Mouse (Mus musculus) intestine, postnatal 0 days (tissue): ENCODE results near the gene Dynll2. TPM values are rescaled to one million over a fixed set of nuclear protein-coding genes. Genes with fewer than 3 reads are reported as not detected.

Experiments
- ATAC-seq: fragments of 200-750 bp; cut with Nextera tagmentation; 2 replicates; pipeline ENCODE4 v1.8.0; 2017; ENCODE audit warnings: mild to moderate bottlenecking, moderate TSS enrichment, moderate library complexity
- H3K27ac ChIP-seq: fragments of 300-500 bp; sonication (generic); 2 replicates; pipeline ENCODE4 v1.5.1; 2014; ENCODE audit warnings: mild to moderate bottlenecking, low read depth, low read length, moderate library complexity
- H3K27me3 ChIP-seq: fragments of 300-500 bp; sonication (generic); replicated peaks from 2 replicates; pipeline ENCODE4 v1.6.1; 2014; ENCODE audit warnings: low read length, mixed read lengths; ENCODE audit not compliant: control insufficient read depth, insufficient read depth
- H3K36me3 ChIP-seq: fragments of 300-500 bp; sonication (generic); 2 replicates; pipeline ENCODE4 v1.6.1; 2014; ENCODE audit warnings: mild to moderate bottlenecking, moderate library complexity; ENCODE audit not compliant: control insufficient read depth, insufficient read depth
- H3K4me1 ChIP-seq: fragments of 300-500 bp; sonication (generic); replicated peaks from 2 replicates; pipeline ENCODE4 v1.6.1; 2014; ENCODE audit warnings: antibody characterized with exemption, low read length, mixed read lengths; ENCODE audit not compliant: control insufficient read depth, insufficient read depth
- H3K4me2 ChIP-seq: fragments of 300-500 bp; sonication (generic); replicated peaks from 2 replicates; pipeline ENCODE4 v1.6.1; 2014; ENCODE audit warnings: low read depth, mild to moderate bottlenecking, moderate library complexity
- H3K4me3 ChIP-seq: fragments of 300-500 bp; sonication (generic); 2 replicates; pipeline ENCODE4 v1.5.1; 2014; ENCODE audit warnings: low read depth, low read length
- H3K9ac ChIP-seq: fragments of 300-500 bp; sonication (generic); 2 replicates; pipeline ENCODE4 v1.6.1; 2014; ENCODE audit warnings: mild to moderate bottlenecking, low read depth, low read length
- H3K9me3 ChIP-seq: fragments of 300-500 bp; sonication (generic); 2 replicates; pipeline ENCODE4 v1.6.1; 2016; ENCODE audit warnings: mixed run types; ENCODE audit not compliant: control insufficient read depth
- CTCF ChIP-seq: sonication (generic); IDR thresholded peaks from 2 replicates; pipeline ENCODE4 v1.5.1; 2016; ENCODE audit warnings: low read depth, mild to moderate bottlenecking, control low read depth, antibody characterized with exemption, moderate library complexity
- WGBS: fragments of 180-500 bp; shearing (Covaris S2); extraction: QIAGEN DNeasy Blood & Tissue Kit; methylation state at CpG from one replicate; pipeline ENCODE4 v1.1.7; 2014; 5-methylcytosine and 5-hydroxymethylcytosine counted together
- polyA plus RNA-seq: library from polyadenylated mRNA; unstranded; fragments of >200 nt; fragmentation: Nextera tagmentation; extraction: Ambion mirVana; gene quantifications from 2 replicates; pipeline ENCODE4 v1.2.1, GENCODE M21; 2015

Dynll2 gene
- polyA plus RNA-seq, 1 experiment from 2014 or later: 52.4 TPM

DNA sequence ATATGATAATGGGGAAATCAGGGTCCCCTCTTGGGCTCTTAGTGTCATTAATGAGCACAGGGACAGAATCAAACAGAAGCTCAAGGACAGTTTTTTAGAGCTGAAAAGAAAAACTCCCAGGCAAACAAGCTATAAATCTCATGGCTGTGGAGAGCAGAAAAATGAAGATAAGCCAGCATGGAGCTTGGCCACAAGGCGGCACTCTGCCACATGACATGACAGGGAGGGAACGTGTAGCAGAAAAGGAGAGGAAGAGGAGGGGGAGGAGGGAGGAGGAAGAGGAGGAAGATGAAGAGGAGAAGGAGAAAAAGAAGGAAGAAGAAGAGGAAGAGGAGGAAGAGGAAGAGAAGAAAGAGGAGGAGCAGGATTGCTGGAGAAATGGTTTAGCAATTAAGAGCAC is 37.3 kb downstream of the Dynll2 start:
- H3K4me1 ChIP-seq: no peaks in the 10 kb centered on the region
- peak; percentile 70 for TF ChIP-seq CTCF
- H3K4me3 ChIP-seq: no peak overlapping the region
- H3K4me2 ChIP-seq: no peak overlapping the region
- H3K9ac ChIP-seq: no peak overlapping the region
- ATAC-seq: no peak
- no peaks in the 10 kb centered on the region for H3K9me3 ChIP-seq
- no peaks in the 10 kb centered on the region for H3K27me3 ChIP-seq
- H3K27ac ChIP-seq: no peak overlapping the region
- WGBS: 0% methylated on average over 2 of the region's 2 CpGs
- no peaks in the 10 kb centered on the region for H3K36me3 ChIP-seq

DNA sequence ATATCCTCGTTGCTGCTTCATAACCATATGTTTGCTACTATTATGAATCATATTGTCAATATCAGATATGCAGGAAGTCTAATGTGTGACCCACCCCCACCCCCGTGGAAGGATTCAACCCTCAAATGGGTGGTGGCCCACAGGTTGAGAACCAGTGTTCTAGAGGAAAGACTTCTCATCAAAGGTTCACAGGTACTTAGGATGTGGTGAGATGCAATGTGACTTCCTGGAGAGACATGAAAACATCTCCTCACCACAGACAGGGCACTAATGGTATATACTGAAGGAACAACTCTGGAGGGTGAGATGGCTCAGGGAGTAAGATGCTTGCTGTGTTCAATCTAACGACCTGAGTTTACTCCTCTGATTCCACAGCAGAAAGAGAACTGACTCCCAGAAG is 51.9 kb downstream of the Dynll2 start:
- no peak for ATAC-seq

DNA sequence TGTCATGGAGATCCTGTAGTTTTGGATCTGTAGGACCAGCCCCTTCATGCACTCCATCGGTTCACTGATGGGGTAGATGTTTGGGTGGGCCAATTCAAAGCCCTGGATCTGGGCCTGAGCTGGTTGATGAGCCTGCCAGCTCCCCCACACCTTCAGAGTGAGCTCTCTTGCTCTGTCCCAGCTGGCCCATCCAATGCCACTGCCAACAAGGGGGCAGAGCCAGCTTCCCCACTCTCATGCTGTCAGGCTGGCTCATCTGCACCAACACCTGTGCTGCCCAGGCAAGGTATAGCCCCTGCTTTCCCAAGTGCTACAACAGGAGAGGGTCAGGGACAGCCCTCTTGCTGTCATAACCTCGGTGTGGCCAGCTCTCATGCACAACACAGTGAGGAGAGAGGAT is 53.6 kb downstream of the Dynll2 start:
- H3K27ac ChIP-seq: no peak overlapping the region
- H3K4me3 ChIP-seq: no peak overlapping the region
- H3K4me2 ChIP-seq: no peak overlapping the region
- WGBS: 64% methylated on average over 2 of the region's 2 CpGs
- no peak for TF ChIP-seq CTCF
- no peaks in the 10 kb centered on the region for H3K36me3 ChIP-seq
- no peaks in the 10 kb centered on the region for H3K27me3 ChIP-seq
- ATAC-seq: no peak
- H3K9ac ChIP-seq: no peak overlapping the region
- no peaks in the 10 kb centered on the region for H3K9me3 ChIP-seq
- no peaks in the 10 kb centered on the region for H3K4me1 ChIP-seq

More for the DNA sequence above, 51.9 kb downstream of the Dynll2 start:
- Histone ChIP-seq H3K9me3 (no peaks in the 10 kb centered on the region), H3K27me3 (no peaks in the 10 kb centered on the region), H3K36me3 (no peaks in the 10 kb centered on the region), H3K4me1 (no peaks in the 10 kb centered on the region), H3K4me2 (no peak overlapping the region), H3K9ac (no peak overlapping the region), H3K27ac (no peak overlapping the region), H3K4me3 (no peak overlapping the region)
- WGBS: 66% methylated on average over 3 of the region's 3 CpGs
- TF ChIP-seq CTCF: no peak

DNA sequence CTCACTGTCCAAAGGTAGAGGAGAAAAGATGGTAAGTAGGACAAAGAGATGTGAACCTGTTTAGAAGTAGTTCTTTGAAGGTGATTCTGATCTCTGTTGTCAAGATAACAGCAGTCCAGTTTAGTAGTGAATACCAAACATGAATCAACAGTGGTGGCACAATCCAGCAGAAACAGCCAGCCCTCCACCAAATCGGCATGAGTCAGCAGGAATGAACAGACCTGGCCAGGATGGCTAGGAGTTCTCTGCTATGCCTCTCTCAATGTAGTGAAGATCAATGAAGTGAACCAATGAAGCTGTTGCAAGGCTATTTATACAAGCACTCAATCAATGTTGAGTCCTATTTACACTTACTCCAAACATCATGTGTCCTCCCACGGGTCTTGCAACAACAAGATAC is 57.0 kb downstream of the Dynll2 start:
- Histone ChIP-seq H3K9me3 (no peaks in the 10 kb centered on the region), H3K27me3 (no peaks in the 10 kb centered on the region), H3K27ac (no peak overlapping the region), H3K36me3 (no peaks in the 10 kb centered on the region), H3K9ac (no peak overlapping the region), H3K4me1 (no peaks in the 10 kb centered on the region), H3K4me2 (no peak overlapping the region), H3K4me3 (no peak overlapping the region)
- 83% methylated on average over 2 of the region's 2 CpGs for WGBS
- TF ChIP-seq CTCF: no peak
- no peak for ATAC-seq

Other genes starting within 250 kb of the Dynll2 start
- gene Supt4a, start 250.0 kb downstream of the Dynll2 start, polyA plus RNA-seq: 79.7 and 87.5 TPM in 2 replicates
- gene Tspoap1, start 227.0 kb downstream of the Dynll2 start, polyA plus RNA-seq: 0.33 and 0.61 TPM in 2 replicates
- gene Mpo, start 194.0 kb downstream of the Dynll2 start, polyA plus RNA-seq: 0.12 and 0.27 TPM in 2 replicates
- 0.22 TPM in 1 of 2 replicates, not detected in the other for gene Lpo, start 159.2 kb downstream of the Dynll2 start, polyA plus RNA-seq
- gene Mks1, start 134.3 kb downstream of the Dynll2 start, polyA plus RNA-seq: 2.4 and 2.6 TPM in 2 replicates
- 0.16 TPM in 1 of 2 replicates, not detected in the other for gene Epx, start 112.0 kb downstream of the Dynll2 start, polyA plus RNA-seq
- not detected in 2 replicates for gene Olfr462, start 95.3 kb downstream of the Dynll2 start, polyA plus RNA-seq
- not detected in 2 replicates for gene Olfr463, start 90.1 kb downstream of the Dynll2 start, polyA plus RNA-seq
- gene Olfr464, start 66.6 kb downstream of the Dynll2 start, polyA plus RNA-seq: not detected in 2 replicates
- 70.7 and 73.2 TPM in 2 replicates for gene Srsf1, start 59.8 kb upstream of the Dynll2 start, polyA plus RNA-seq
- 16.8 and 18.7 TPM in 2 replicates for gene Vezf1, start 80.7 kb upstream of the Dynll2 start, polyA plus RNA-seq
- gene Cuedc1, start 110.5 kb upstream of the Dynll2 start, polyA plus RNA-seq: 7.1 and 10.1 TPM in 2 replicates
- gene Mrps23, start 216.9 kb upstream of the Dynll2 start, polyA plus RNA-seq: 54.1 and 59.1 TPM in 2 replicates